In the genomic region with DNA sequence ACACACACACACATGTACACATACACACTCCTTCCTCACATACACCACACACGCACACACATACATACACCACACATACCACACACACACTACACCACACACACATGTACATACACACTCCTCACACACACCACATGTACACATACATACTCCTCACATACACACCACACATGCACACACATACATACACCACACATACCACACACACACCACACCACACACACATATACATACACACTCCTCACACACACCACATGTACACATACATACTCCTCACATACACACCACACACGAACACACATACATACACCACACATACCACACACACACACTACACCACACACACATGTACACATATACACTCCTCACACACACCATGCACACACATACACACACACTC, we compare ENCODE assay signal across 19 mouse cellular contexts.
"Had no signal": no experiment of that assay in that cellular context is flagged by ENCODE, and none has a peak within 500 bp of the region (broad histone marks: within the 10 kb centered on the region; RNA-seq: fewer than 3 reads in every experiment).

No protein-coding gene starts in this region.

- H3K9ac ChIP-seq: liver, postnatal 0 days; lung, embryonic 15.5 days; midbrain, embryonic 13.5 days; midbrain, embryonic 15.5 days; neural tube, embryonic 12.5 days; stomach, embryonic 15.5 days had no signal

- H3K27me3 ChIP-seq: lung, embryonic 15.5 days; midbrain, embryonic 13.5 days; midbrain, embryonic 15.5 days; neural tube, embryonic 12.5 days; stomach, embryonic 15.5 days had no signal

- H3K4me3 ChIP-seq: lung, embryonic 15.5 days; megakaryocyte, embryonic 14.5 days; midbrain, embryonic 13.5 days; midbrain, embryonic 15.5 days; neural tube, embryonic 12.5 days; stomach, embryonic 15.5 days had no signal

- H3K36me3 ChIP-seq: lung, embryonic 15.5 days; midbrain, embryonic 13.5 days; midbrain, embryonic 15.5 days; neural tube, embryonic 12.5 days; stomach, embryonic 15.5 days had no signal

- H3K4me2 ChIP-seq: lung, embryonic 15.5 days; midbrain, embryonic 11.5 days; midbrain, embryonic 13.5 days; midbrain, embryonic 15.5 days; neural tube, embryonic 12.5 days; stomach, embryonic 15.5 days had no signal

- ATAC-seq: liver, postnatal 0 days; lung, postnatal 0 days; midbrain, embryonic 13.5 days; midbrain, embryonic 15.5 days had no signal

- H3K4me1 ChIP-seq: lung, embryonic 15.5 days; midbrain, embryonic 13.5 days; midbrain, embryonic 15.5 days; neural tube, embryonic 12.5 days; stomach, embryonic 15.5 days had no signal

- H3K27ac ChIP-seq: lung, embryonic 15.5 days; macrophage; midbrain, embryonic 13.5 days; midbrain, embryonic 15.5 days; neural tube, embryonic 12.5 days; stomach, embryonic 15.5 days; stomach, postnatal 0 days had no signal

- H3K9me3 ChIP-seq: lung, embryonic 15.5 days; megakaryocyte, embryonic 14.5 days; midbrain, embryonic 13.5 days; midbrain, embryonic 15.5 days; neural tube, embryonic 12.5 days; stomach, embryonic 15.5 days had no signal

- DNase-seq: liver, postnatal 0 days; lung, adult 2 months; lung, postnatal 14 days; lung, postnatal 36 days; retina, postnatal 1 day; right cerebral cortex, adult 18-20 months; thymus, adult 2 months; thymus, postnatal 25 days; thymus, postnatal 4 days had no signal
